Mouse (Mus musculus) E14TG2a.4 (cell line): ENCODE results near the gene Sema5b.

Source experiments
- CTCF ChIP-seq: conservative IDR thresholded peaks from 2 replicates; pipeline ENCODE4 v1.5.1; 2014; ENCODE audit warnings: low read length
- NANOG ChIP-seq: IDR thresholded peaks from 2 replicates; pipeline ENCODE4 v1.6.1; 2014; ENCODE audit warnings: borderline replicate concordance, low read length, mixed read lengths

DNA sequence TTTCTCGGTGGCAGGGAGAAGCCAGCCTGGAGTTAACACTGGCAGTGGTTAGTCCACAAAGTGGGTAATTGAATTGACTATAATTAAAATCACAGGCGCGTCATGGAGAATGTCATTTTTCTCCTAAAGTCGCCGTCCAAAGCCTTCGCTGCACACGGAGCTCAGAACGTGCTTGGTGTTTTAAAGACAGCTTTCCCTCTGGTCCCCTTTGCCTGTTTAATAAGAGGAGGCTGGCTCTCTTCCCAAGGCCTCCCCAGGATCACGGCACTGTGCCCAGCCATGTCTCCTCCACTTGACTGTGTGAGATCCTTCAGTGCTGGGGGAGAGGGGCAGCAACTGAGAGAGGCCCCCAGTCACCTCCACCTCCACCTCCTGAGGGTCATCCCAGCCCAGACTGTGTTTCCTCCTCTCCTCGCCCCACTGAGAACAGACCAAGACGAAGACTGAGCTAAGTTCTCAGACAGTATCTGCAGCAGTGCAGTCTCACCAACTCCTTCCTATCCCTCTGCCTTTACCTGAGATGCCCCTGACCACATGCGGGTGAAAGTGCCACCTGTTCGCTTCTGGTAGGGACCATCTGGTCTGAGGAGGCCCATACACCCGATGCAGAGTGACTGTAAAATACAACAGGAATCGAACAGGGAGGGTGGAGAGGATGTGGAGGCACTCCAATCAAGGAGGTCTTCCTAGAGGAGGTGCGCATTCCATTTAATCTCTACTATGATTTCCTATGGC is 84.5 kb downstream of the Sema5b start:
- TF ChIP-seq NANOG, result no peak
- TF ChIP-seq CTCF, result no peak
